Mouse (Mus musculus) 3T3-L1 (cell line): Measurements from ENCODE around the gene Olfr498.

Experiments
- DNase-seq: peaks from one replicate; pipeline ENCODE4 v3.0.0-alpha.2; 2015; ENCODE audit warnings: low read depth, low spot score

The Olfr498 gene

GRCm38 (mm10) chr7:108465026-108465425, at the start of gene Olfr498:
Olfr498 (plus strand) TSS chr7:108465326.
- no peak for DNase-seq

- DNase-seq = no peak
Observed at GRCm38 (mm10) chr7:108420121-108420520, 45.0 kb upstream of the Olfr498 start, which contains the start of gene Olfr497. Olfr497 (plus strand) TSS chr7:108420421.
